Mouse (Mus musculus): Measurements from ENCODE around the gene Cd8a.
"Not testable (repeated sequence)": the region's sequence is repeated elsewhere in the genome, so short reads cannot be mapped to it uniquely, and the experiment has no call there.

Cd8a gene

DNA sequence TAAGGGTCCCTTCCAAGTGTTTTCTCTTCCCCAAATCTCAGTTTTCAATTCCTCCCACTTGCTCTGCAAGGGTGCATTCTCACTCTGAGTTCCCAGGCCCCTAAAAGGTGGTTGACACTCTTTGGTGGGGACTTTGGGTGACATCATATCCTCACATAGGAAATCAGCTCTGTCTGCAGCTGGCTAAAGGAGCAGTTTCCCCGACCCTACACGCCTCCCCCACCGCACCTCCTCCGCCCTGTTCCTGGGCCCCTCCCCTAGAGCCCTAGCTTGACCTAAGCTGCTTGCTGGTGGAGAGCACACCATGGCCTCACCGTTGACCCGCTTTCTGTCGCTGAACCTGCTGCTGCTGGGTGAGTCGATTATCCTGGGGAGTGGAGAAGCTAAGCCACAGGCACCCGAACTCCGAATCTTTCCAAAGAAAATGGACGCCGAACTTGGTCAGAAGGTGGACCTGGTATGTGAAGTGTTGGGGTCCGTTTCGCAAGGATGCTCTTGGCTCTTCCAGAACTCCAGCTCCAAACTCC, at the start of gene Cd8a:
Cd8a (plus strand) TSS at position 179 of the 527 bp plus-strand sequence.
- no peak for DNase-seq (ENCODE audit: low read depth)

DNA sequence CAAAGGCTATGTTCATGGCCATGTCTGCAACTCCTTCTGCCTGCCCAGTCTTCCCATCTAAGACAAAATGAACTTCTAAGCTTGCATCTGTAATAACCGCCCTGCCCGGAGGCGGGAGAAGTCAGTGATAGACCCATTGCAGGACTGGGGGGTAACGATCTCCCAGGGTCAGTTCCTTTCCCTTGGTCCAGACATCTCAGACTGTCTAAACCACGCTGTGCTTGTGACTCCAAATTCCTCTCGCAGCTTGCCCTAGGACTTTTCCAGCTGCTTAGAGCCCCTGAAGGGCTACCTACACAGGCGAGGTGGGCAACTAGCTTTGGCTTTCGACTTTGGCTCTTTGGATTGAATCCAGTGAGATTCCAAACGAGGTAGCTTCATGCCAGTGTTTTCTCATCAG, 48.4 kb upstream of the Cd8a start:
- DNase-seq (ENCODE audit: low read depth), result no peak

DNA sequence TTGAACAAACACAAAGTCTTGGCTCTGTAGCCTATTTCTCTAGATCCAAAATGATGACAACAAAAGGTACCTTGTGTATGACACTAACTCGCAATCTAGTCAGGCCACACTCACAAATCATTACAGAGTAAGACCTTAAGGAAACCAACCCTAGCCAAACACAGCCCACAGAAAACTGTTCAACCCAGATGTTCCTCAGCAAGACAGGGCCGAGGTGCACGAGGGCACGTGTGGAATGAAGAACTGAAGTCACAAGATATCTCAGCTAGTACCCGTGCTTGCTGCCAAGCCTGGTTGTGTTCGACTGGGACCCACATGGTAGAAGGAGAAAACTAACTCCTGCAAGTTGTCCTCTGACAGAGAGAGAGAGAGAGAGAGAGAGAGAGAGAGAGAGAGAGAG, 43.3 kb upstream of the Cd8a start:
- no peak for DNase-seq (ENCODE audit: low read depth)

DNA sequence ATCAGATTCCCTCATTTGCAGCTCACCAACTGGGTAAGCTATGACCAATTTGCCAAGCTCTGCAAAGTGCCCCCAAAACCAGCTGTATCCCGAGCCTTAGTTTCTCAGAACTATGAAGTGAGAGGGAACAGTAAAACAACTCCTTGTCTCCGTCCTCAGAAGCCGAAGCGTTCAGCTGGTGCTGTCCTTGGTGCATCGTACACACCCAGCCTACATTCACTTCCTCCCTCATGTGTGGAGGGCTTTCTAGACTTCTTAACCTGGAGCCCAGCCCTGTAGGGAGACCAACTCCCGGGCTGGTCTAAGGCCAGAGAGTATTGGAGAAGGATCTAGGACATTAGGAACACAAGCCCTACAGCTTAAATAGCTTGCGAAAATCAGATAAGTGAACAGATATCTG, 42.7 kb upstream of the Cd8a start:
- no peak for DNase-seq (ENCODE audit: low read depth)

DNA sequence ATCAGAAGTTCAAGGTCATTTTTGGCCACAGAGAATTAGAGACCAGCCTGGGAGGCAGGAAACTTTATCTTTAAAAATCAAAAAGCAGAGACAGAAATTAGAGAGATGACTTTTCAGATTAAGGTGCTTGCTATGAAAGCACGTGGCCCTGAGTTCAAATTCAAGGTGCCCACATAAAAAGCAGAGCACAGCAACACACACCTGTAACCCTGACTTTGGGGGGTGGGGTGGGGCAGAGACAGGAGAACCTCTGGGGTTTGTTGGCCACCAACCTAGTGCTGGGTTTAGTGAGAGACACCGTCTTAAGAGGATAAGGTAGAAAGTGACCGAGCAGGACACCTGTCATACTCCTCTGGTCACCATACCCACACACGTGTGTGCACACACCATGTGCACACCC, 41.7 kb upstream of the Cd8a start:
- DNase-seq (ENCODE audit: low read depth), result not testable (repeated sequence)

DNA sequence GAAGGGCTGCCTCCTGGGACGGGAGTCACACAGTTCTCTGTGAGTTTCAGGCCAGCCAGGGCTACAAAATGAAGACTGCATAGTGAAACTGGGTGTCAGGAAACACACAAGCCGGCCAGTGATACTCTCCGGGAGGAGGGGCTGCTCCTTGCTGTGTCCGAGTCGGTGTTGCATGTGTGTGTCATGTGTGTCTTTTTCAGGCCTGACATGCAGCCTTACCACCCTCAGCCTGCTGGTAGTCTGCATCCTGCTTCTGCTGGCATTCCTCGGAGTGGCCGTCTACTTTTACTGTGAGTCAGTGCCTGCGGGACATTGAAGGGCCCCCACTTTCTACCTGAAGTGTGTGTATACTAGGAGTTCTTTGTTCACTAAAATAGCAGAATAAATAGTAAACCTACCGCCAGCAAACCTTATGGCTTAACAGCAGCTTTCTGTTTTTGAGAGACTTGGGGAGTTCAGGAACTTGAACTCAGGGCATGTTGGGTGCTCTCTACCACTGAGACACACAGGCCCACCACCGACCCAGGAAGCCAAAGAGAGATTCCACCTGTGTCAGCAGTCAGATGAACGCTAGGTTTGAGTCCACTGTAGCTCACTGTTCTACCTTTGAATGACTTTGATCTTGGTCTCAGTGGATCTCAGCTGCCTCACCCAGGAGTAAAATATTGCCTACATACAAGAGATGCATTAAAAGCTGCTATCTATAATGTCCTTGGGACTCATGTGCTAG, 40.8 kb upstream of the Cd8a start:
- DNase-seq (ENCODE audit: low read depth), result no peak

DNA sequence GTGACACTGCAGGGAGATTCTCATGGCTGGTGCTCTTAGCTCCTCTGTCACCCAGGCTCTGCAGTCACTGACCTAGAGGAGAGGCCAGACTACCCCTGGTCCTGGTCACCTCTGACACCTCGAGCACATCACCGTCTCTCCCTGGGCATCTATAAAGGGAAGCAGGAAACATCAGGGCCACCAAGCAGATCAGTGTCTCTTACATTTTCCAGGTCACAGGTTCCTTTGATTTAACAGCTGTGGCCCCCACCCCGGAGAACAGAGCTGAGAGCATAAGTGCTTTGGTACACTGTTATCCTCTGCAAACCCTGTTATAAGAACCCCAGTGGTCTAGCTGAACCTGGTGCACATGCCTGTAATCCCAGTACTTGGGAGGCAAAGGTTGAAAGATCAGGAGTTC, 40.2 kb upstream of the Cd8a start:
- no peak for DNase-seq (ENCODE audit: low read depth)

DNA sequence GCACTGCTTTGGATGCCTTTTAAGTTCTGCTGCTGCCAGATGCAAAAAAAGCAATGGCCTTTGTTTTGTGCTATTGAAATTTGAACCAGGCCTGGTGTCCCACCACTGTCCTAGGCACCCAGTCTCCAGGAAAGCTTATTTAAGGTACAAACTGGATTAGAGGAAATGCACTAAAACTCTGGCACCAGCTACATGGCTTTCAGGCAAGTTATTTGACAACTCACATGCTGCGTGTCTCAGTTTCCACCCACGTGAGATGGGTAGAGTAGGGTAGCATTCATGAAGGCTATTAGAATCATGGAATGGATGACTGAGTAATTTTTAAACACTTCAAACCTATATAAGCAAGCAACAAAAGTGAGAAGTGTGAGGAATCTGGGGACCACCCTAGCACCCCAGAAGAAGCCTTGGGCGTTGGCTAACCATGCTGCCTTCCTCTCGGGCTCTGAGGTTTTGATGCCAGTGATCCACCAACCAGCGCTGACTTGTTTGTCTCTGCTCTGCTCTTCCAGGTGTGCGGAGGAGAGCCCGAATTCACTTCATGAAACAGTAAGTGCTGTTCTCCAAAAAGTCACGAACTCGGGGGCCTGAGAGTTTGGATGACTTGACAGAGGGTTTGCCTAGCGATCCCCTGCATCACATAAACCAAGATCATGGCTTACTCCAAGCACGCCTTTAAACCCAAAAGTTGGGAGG, 39.5 kb upstream of the Cd8a start:
- no peak for DNase-seq (ENCODE audit: low read depth)

DNA sequence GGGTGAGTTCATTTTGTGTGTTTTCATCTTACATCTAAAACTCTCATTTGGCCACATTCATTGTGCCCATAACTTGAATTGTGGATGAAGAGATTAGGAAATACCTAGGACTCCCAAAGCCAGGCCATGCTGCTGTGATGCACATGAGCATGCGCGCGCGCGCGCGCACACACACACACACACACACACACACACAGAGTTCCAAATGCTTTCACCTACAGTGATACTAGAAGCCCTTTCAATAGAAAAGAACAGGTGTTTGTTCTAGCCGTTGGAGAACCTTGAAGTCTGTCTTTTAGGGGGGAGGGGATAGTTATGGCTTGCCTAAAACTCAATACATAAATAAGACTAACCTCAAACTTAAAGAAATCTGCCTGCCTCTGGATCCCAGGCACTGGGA, 35.6 kb upstream of the Cd8a start:
- DNase-seq (ENCODE audit: low read depth), result no peak

DNA sequence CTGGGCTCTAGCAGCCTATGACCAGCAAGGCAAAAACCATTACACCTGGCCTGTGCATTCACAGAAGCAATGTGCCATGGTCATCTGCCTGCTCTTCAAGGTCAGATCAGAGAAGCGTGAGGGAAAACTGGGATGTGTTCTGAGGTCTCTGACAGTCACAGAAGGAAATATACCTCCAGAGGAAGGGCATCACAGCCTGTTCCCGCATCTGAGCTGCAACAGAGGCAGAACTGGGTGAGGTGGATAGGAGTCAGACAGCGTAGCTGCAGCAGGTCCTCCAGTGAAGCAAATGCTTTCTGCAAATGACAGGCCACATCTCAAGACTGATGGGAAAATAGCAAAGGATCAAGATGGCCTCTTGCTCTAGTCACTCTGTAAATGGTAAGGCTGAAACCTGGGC, 34.3 kb upstream of the Cd8a start:
- DNase-seq (ENCODE audit: low read depth), result no peak

DNA sequence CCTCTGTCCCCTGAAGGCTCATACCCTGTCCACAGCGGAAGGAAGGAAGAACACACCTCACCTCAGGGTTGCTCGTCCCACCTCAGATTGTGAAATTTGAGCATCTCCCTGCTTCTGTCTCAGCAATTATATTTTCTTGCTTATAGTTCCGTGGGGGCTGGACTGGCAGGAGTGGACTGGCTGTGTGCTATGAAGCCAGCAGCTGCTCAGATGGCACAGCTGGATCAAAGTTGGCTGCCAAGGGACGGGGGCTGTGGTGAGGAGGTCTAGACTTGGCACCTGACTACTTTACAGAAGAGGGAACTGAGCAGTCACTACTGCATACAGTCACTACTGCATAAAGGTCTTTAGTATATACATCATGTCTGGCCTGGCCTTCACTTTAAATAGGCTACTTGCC, 33.9 kb upstream of the Cd8a start:
- no peak for DNase-seq (ENCODE audit: low read depth)

DNA sequence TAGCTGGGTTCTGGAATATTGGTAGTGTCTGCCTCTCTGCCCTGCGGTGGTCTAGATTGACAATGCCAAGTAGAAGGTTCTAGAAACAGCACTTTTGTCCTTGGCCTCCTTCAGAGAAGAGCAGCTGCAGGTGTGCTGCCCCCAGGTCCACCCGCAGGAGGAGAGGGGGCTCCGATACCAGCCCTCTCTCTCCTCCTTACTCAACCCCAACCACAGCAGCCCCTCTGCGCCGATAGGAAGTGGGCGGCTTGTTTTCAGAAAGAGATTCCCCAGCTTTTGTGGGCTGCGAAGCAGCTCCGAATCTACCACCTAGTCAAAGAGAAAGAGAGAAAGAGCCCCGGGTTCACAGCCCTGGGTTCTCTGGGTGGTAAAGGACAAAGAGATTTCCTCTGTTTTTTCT, 32.0 kb upstream of the Cd8a start:
- no peak for DNase-seq (ENCODE audit: low read depth)

DNA sequence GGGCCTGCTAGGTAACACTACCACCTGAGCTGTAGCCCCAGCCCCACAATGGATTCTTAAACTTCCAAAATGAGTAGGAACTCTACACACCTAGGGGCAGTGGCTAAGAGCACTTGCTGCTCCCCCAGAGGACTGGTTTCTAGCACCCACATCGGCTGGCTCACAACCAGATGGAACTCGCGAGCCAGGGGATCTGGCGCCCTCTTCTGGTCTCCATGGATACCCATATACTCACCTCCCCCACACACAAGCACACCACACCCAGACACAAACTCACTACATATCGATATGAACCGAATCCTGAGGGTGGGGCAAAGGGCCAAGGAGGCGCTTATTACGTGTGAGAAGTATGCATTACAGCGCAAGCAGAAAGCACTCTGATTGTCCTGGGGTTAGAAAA, 25.2 kb upstream of the Cd8a start:
- DNase-seq (ENCODE audit: low read depth), result no peak

DNA sequence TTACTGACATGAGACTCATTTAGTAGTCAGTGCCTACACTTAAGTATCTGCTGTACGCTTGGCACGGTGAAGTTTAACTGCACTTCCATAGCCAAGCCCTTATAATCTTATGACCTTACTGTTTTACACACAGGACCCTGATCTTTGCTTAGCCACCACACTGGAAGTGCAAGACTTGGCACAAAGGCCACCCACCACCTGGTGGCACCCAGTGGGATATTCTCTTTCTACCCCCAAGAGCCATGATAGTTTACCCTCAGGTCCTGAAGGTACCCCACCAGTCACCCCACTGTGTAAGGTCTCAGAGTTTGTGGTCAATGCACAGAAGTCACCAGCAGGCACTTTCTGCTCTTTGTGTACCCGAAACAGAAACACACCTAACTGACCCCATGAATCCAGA, 22.0 kb upstream of the Cd8a start:
- no peak for DNase-seq (ENCODE audit: low read depth)

DNA sequence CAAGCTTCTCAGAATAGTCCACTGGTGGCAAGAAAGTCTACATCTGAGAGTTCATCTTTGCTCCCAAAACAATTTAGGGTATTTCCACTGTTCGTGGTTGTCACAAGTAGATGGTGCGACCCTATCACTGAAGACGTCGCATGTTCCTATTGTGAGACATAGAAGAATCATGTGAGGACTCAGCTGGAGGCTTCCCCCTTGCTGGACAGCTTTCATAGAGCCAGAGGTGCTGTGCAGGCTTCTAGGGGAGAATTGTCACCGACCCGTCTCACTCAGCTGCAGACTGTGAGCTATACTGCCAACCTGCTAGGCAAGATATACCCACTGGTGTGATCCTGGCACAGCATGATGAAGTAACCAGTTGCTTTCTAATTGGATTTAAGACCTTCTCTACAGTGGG, 21.0 kb upstream of the Cd8a start:
- no peak for DNase-seq (ENCODE audit: low read depth)

DNA sequence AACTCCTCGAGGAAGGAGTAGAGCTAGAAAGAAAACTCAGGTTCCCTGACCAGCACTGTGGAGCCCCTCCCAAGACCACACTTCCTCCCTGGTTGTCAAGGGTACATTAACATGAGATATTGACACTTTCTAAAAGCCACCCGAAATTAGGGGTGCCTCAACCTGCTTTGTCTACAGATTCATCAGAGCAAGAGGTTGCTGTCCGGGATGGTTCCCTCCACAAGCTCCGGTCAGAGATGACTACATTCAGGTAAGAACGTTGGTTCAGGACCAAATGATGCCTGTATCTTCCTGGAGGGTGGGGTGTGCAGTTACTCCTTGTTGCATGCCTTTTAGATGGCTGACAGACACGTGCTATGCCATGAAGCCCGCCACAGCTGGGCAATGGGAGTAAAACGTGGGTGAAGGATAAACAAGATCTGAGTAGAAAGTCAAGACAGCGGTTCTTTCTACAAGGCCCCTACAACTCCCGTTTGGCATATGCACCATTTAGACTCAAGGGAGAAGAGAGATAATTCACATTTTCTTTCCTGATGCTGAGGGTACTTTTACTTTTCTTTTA, 20.3 kb upstream of the Cd8a start:
- DNase-seq (ENCODE audit: low read depth), result no peak

DNA sequence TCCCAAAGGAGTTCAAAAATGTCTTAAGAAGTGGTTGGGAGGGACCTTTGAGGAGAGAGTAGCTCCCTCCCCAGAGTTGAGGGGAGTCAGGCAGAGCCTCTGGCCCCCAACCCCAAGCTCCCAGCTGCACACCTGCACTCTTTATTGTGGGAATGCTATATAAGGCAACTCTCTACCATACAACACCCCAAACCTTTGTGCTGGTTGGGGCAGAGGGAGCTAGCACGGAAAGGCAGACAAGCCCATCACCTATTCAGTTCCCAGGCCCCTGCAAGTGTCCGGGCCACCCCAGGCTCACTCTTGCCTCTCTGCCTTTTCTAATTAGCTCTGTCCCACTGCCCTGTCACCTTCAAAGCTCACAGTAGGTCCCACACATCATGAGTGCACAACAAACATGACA, 19.5 kb upstream of the Cd8a start:
- DNase-seq (ENCODE audit: low read depth), result no peak

DNA sequence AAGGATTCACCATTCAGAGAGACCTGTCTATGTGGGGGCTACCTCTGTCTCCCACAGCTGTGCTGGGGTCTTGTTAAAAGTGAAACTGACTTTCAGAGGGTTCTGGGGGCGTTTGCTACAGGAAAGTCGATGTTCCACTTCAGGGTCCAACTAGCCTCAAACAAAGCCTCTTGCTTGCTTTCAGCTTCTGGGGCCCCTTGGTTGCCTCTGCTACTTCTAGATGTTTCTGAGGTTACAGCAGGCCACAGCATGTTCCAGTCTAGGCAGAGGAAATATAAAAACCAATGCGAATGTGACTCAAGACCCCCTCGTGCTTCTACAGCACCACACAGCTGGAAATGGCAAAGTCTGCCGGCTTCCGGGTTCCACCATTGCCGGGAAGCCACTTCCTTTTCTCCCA, 15.7 kb upstream of the Cd8a start:
- DNase-seq (ENCODE audit: low read depth), result no peak

DNA sequence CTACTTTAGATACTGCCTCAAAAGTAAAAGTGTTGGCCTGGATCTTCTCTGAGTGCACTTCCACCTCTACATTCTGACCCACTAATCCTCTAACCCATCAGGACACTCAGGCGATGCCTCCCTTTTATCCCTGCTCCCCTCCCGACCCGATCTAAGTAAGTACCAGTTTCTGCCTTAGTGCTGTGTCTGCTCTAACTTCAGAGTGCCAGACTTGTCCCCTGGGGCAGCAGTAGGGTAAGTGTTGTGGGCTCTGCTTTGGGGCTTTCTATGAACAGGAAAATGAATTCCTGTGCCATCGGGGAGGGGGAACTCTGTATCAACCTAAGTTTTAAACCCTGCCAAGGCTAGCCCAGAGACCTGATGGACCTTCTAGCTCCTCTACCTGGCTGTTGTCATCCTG, 13.0 kb upstream of the Cd8a start:
- no peak for DNase-seq (ENCODE audit: low read depth)

DNA sequence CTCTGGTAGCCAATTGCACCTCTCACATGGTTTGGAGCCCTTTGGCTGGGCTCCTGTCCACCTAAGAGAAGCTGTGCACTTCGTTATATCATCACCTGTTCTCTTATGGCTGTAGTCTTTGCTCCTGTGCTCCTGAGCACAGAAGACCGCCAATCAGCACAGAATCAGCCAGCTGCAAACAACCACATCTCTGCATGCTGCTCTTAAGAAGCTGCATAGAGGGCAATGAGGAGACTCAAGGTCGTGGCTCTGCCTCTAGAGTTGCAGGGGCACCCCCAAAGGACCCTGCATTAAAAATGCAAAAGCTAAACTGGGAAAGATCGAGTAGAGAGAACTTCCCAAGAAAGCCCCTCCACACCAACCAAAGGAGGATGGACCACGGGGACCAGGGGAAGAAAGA, 12.5 kb upstream of the Cd8a start:
- DNase-seq (ENCODE audit: low read depth), result no peak

DNA sequence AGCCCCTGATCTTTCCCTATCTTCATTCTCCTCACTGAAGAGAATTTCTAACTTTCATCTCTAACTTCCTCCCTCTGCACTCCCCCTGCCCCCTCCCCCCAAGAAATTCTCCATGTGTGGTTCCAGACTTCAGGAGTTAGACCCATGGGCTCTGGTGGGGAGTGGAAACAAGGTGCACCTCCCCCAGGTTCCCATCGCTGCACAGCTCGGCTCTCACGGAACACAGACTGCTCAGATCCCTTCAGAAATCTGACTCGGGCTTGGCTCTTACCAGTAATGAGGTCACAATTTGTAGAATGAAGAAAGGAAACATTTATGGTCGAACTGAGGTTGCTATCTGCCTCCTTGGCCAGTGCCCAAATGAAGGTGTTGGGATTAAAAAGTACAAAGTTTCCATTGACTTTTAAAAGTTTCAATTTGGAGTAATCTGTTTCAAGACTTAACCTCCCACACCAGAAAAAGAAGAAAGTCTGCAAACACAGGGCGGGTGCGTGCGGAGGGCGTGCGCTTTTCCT, 12.0 kb upstream of the Cd8a start:
- DNase-seq (ENCODE audit: low read depth), result no peak

DNA sequence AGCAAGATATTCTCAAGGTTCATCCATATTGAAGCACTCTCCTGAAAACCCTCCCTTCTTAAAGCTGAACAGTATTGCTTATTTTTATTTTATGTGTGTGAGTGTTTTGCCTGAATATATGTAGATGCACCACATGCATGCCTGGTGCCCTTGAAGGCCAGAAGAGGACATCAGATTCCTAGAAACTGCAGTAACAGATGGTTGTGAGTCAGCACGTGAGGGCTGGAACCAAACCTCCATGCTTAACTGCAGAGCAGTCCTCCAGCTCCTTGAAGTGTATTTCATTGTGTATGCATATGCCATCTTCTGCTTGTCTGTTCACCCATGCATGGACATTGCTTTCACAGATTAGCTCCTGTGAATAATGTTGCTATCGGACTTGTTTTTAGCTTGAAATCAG, 9.2 kb upstream of the Cd8a start:
- no peak for DNase-seq (ENCODE audit: low read depth)

DNA sequence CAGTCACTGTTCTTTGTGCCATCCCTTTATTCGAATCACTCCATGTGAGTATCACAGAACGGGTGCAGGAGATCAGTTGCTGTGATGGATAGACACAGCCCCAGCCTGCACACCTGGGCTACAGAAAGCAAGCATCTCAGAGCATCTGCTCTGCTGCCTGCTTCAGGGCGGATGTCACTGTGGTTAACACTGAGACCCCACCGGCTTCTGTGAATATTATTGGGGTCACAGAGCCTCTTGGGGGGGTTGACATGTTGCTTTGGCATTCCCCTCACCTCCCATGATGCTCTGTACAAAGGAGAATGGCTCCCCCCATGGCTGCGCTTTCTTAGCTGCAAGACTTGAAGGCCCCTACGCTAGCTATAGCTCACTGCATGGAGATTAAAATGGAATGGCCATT, 3.8 kb upstream of the Cd8a start:
- no peak for DNase-seq (ENCODE audit: low read depth)
